Mouse (Mus musculus): ENCODE data around the gene Gfra1.

- TF ChIP-seq POLR2A (IDR thresholded peaks at IDR 0.05; ENCODE audit: borderline replicate concordance, low read depth, low read length) (no peak), CTCF (IDR thresholded peaks at IDR 0.05; ENCODE audit: low read depth, low read length) (no peak)
Observed at GRCm38 (mm10) chr19:58335585-58336530, 119.9 kb downstream of the Gfra1 start.

Measured in bone marrow macrophage, adult 2 months (primary cell).